Mouse (Mus musculus): ENCODE measurements around the gene Ermap.
A peak's percentile ranks its signal among the peaks of the same experiment; 100 is the strongest.

Ermap gene

GRCm38 (mm10) chr4:119183525-119183924 lies 6.3 kb downstream of the Ermap start:
- DNase-seq, result no peak

GRCm38 (mm10) chr4:119181456-119181855 lies 8.4 kb downstream of the Ermap start:
- no peak for DNase-seq

- no peak for DNase-seq
Measured at GRCm38 (mm10) chr4:119180133-119180707, 9.6 kb downstream of the Ermap start.

GRCm38 (mm10) chr4:119178331-119178730 lies 11.5 kb downstream of the Ermap start:
- DNase-seq, result no peak

GRCm38 (mm10) chr4:119177702-119178101 lies 12.1 kb downstream of the Ermap start:
- DNase-seq, result no peak

GRCm38 (mm10) chr4:119173851-119174453 lies 15.9 kb downstream of the Ermap start, which contains the start of gene Zfp691:
Gene Zfp691 (minus strand): TSS chr4:119174195.
- peak; percentile 94 for DNase-seq

- DNase-seq, result peak; percentile 22
Measured at GRCm38 (mm10) chr4:119172919-119173650, 16.7 kb downstream of the Ermap start.

- DNase-seq, result peak; percentile 81
Measured at GRCm38 (mm10) chr4:119167663-119168062, 22.1 kb downstream of the Ermap start.

GRCm38 (mm10) chr4:119167068-119167467 lies 22.7 kb downstream of the Ermap start:
- DNase-seq, result no peak

- DNase-seq, result no peak
Measured at GRCm38 (mm10) chr4:119165916-119166315, 23.9 kb downstream of the Ermap start.

GRCm38 (mm10) chr4:119162990-119163389 lies 26.8 kb downstream of the Ermap start:
- no peak for DNase-seq

GRCm38 (mm10) chr4:119161358-119161757 lies 28.5 kb downstream of the Ermap start:
- DNase-seq, result no peak

- DNase-seq, result no peak
Measured at GRCm38 (mm10) chr4:119157891-119158290, 31.9 kb downstream of the Ermap start.

GRCm38 (mm10) chr4:119157186-119157585 lies 32.6 kb downstream of the Ermap start:
- DNase-seq, result peak; percentile 62

- no peak for DNase-seq
Measured at GRCm38 (mm10) chr4:119148741-119149140, 41.1 kb downstream of the Ermap start.

GRCm38 (mm10) chr4:119147347-119147746 lies 42.5 kb downstream of the Ermap start:
- DNase-seq, result no peak

- no peak for DNase-seq
Measured at GRCm38 (mm10) chr4:119146816-119147215, 43.0 kb downstream of the Ermap start.

GRCm38 (mm10) chr4:119142230-119142871 lies 47.5 kb downstream of the Ermap start:
- peak; percentile 52 for DNase-seq

GRCm38 (mm10) chr4:119141191-119141590 lies 48.6 kb downstream of the Ermap start:
- no peak for DNase-seq

GRCm38 (mm10) chr4:119140126-119140525 lies 49.7 kb downstream of the Ermap start:
- peak; percentile 55 for DNase-seq

GRCm38 (mm10) chr4:119138776-119139175 lies 51.0 kb downstream of the Ermap start:
- DNase-seq, result no peak

GRCm38 (mm10) chr4:119138171-119138570 lies 51.6 kb downstream of the Ermap start:
- no peak for DNase-seq

GRCm38 (mm10) chr4:119137313-119137712 lies 52.5 kb downstream of the Ermap start:
- no peak for DNase-seq

GRCm38 (mm10) chr4:119133860-119134259 lies 56.0 kb downstream of the Ermap start:
- no peak for DNase-seq

Data from thymus, postnatal 25 days (tissue).